Mouse (Mus musculus): Measurements from ENCODE around the gene Tut1.
"Not testable (repeated sequence)": the region's sequence is repeated elsewhere in the genome, so short reads cannot be mapped to it uniquely, and the experiment has no call there.

Tut1 gene

GRCm38 (mm10) chr19:8943047-8943446 is 10.6 kb upstream of the Tut1 start:
- no peak for DNase-seq

GRCm38 (mm10) chr19:8944062-8944461 is 9.6 kb upstream of the Tut1 start:
- no peak for DNase-seq

- peak; percentile 82 for DNase-seq
Measured at GRCm38 (mm10) chr19:8944750-8945149, 8.9 kb upstream of the Tut1 start.

GRCm38 (mm10) chr19:8945251-8945650 is 8.4 kb upstream of the Tut1 start:
- no peak for DNase-seq

- DNase-seq, result no peak
Measured at GRCm38 (mm10) chr19:8946929-8947328, 6.7 kb upstream of the Tut1 start.

- DNase-seq, result no peak
Measured at GRCm38 (mm10) chr19:8950190-8950589, 3.5 kb upstream of the Tut1 start.

DNA sequence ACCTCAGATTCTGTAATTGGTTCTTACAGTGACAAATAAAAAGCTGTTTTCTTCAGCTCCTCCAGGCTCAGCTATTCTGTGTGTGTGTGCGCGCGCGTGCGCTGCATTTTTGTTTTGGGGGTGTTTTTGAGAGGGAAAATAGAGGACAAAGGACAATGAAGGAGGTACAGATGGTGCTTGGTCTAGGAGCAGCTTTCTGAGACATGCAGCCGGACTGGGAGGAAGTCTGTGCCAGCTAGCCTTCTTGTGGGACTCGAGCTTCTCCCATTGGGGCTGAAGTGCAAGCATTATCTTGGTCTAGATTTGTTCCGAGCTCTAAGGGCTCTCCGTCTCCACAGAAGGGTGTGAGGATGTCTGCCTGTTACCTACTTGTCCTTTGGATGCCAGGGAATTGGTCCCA is 1.4 kb upstream of the Tut1 start:
- DNase-seq, result no peak

DNA sequence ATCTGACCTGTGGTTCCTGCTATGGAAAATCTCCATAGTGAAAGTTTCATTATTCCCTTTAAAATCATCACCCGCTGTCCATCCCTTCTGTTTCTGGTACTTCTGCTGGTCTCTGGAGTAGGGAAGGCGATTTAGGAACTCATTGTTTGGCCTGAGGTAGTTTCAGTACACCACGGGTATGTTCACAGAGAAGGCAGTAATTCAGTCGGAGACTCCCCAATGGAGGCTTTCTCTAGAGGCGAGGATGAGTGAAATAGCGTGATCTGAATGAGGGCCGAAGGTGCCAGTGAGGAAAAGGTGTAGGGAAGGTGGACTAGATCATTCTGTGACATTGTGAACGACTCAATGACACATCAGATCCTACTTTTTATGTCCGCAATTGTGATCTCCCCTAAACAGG is 524 bp downstream of the Tut1 start:
- DNase-seq, result no peak

DNA sequence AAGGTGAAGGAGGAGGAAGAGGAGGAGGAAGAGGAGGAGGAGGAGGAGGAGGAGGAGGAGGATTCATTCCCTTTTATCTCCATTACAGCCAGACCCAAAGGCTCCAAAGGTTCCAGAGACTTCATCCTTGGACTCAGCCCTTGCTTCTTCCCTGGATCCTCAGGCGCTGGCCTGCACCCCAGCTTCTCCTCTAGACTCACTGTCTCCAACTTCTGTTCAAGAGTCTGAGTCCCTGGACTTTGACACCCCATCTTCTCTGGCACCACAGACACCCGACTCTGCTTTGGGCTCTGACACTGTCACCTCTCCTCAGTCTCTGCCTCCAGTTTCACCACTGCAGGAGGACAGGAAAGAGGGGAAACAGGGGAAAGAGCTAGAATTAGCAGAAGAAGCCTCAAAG is 8.6 kb downstream of the Tut1 start:
- no peak for DNase-seq

DNA sequence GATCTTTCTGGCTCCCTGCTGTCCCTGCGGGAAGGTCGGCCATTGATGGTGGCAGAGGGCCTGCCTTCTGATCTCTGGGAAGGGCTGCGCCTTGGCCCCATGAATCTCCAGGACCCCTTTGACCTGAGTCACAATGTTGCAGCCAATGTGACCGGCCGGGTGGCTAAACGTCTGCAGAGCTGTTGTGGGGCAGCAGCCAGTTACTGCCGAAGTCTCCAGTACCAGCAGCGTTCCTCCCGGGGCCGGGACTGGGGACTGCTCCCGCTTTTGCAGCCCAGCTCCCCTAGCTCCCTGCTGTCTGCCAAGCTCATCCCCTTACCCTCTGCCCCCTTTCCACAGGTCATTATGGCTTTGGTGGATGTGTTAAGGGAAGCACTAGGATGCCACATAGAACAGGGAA is 11.4 kb downstream of the Tut1 start:
- DNase-seq, result no peak

GRCm38 (mm10) chr19:8965771-8966170 is 12.1 kb downstream of the Tut1 start:
- no peak for DNase-seq

DNA sequence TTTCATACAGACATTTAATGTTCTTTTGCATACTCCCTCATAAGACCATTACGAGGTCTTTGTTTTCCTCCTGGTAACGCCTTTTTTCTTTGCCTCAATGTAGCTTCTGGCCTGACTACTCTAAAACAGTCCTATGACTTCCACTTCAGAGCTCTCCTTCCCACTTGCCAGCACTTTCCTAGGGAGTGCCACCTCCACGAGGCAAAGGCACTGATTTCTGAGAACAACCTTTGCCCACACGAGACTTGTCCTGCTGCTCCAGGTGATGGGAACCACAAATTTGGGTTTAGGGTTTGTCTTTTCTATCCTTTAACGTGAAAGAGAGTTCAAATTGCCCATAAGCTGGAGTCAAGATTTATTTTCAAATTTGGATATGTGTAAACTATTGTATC is 12.5 kb downstream of the Tut1 start:
- DNase-seq, result no peak

DNA sequence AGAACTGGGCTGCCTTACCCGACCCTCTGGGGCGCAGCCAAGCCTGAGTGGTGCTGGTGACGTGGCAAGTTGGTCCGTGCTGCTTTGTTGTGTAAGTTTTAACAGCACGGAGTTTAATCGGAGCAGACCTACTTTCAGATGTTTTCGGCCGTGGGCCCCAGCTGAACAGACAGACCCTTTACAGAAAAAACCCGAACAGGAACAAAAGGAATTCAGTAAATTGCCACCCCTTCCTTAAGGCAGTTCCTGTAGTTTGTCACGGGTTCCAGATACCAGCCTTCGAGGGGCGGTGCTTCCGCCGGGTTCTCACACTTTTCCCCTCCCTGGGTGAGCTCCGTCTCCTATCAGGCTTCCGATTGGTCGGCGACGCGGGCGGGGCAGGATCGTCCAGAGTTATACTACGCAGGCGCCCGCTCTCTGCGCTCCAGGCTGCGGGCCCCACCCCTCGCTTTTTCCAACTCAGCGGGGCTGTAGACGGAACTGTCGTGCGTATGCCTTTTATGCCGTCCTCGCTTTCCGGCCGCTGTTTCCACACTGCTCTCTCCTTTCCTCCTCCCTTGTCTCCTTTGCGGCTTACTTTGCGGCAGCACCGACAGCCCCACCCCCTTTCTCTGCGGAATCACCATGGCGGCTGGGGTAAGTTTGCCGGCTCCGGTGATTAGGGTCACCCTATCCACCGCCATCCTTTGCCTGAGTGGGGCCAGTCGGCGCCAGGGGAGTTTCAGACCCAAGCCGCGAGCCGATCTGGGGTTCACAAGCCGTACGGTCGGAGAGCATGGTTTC is 13.1 kb downstream of the Tut1 start, which contains the start of gene Eef1g:
Eef1g (plus strand) TSS at position 452 of the 783 bp plus-strand sequence.
- peak; percentile 99 for DNase-seq

GRCm38 (mm10) chr19:8967373-8967743 is 13.7 kb downstream of the Tut1 start:
- no peak for DNase-seq

- DNase-seq, result no peak
Measured at GRCm38 (mm10) chr19:8967893-8968292, 14.2 kb downstream of the Tut1 start.

- not testable (repeated sequence) for DNase-seq
Measured at GRCm38 (mm10) chr19:8972491-8972890, 18.8 kb downstream of the Tut1 start.

- no peak for DNase-seq
Measured at GRCm38 (mm10) chr19:8974638-8975037, 21.0 kb downstream of the Tut1 start.

GRCm38 (mm10) chr19:8975491-8975890 is 21.8 kb downstream of the Tut1 start:
- DNase-seq, result no peak

DNA sequence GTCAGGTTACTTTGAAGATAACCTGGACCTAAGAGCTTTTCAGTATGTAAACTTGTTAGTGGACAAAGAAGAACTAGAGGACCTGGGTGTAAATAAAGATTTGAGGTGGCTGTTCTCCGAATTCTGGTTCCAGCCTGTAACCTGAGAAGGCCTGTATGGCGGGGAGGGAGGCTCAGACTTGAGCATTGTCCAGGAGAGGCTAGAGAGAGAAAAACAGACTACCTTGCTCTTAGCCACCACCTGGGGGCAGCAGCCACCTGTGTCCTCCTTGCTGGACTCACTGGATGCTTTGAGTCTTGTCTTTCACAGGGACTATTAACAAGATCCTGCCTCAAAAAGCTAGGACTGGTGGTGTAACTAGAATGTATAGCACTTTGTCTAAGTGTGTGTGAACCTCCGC is 22.9 kb downstream of the Tut1 start:
- DNase-seq, result peak; percentile 75

- DNase-seq, result no peak
Measured at GRCm38 (mm10) chr19:8980771-8981170, 27.1 kb downstream of the Tut1 start.

- DNase-seq, result no peak
Measured at GRCm38 (mm10) chr19:8981450-8982168, 28.0 kb downstream of the Tut1 start.

DNA sequence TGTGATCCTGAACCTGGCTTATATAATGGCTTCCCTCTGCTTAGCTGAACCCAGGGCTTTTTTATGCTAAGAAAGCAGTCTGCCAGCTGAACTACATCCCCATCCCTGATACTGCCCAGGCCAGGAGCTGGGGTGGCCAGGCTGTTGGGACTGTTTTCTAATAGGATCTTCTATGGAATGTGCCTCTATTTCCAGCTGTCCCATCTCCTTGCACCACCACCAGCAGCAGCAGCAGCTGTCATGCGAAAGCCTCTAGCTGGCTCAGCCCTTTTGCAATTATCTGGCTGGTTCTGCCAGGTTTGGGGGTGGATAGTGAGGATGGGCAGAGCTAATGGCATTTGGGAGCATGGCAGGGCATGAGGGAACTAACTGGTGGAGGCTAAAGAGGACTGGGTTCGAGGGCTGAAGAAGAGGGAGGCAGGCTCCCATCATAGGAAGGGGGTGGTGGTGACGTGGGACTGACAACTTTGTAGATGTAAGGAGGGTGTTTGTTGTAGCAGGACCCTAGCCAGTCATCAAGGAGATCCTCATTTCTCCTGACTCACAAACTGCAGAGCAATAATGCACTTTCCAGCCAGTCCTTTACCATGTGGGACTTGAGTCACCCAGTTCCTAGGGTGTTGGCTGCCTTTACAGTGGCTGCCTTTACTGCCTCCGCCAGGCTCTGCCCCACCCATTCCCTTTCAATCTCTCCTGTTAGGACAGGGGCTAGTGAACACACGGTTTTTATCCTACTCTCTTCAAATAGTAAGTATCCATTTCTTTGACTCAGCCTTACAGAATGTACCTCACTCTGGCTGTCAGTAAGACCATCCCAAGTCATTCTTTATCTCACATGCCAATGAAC is 28.9 kb downstream of the Tut1 start:
- DNase-seq, result no peak

DNA sequence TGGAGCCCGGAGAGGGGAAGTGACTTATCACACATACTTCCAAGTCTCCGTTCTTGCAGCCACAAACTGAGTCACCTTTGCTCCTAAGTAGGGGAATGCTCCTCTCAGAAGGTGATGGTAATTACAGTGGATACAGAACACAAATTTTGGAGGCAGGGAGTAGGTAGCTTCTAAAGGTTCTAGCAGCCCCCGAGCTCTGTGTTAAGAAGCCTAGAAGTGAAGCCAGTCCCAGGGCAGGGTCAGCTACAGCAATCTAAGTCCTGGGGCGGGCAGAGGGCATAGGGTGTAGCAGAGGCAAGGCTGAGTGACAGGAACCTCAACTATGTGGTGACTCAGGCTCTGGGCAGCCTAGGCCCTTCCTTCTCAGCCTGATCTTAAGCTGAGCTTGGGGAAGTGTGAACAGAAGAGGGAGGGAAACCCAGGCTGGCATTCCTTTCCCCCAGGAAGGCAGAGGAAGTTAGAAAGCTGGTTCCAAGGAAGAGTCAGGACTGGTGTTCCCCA is 29.6 kb downstream of the Tut1 start:
- no peak for DNase-seq

Measured in embryo, embryonic 11 days (tissue).